Mouse (Mus musculus): ENCODE measurements around the gene Aurka. TPM values are rescaled to one million over a fixed set of nuclear protein-coding genes. Genes with fewer than 3 reads are reported as not detected.
A peak's percentile ranks its signal among the peaks of the same experiment; 100 is the strongest.

Aurka gene
- polyA plus RNA-seq (2011; ENCODE audit: insufficient read depth, insufficient read length, low replicate concordance, missing spikeins): 54.7 and 60.7 TPM in 2 replicates

DNA sequence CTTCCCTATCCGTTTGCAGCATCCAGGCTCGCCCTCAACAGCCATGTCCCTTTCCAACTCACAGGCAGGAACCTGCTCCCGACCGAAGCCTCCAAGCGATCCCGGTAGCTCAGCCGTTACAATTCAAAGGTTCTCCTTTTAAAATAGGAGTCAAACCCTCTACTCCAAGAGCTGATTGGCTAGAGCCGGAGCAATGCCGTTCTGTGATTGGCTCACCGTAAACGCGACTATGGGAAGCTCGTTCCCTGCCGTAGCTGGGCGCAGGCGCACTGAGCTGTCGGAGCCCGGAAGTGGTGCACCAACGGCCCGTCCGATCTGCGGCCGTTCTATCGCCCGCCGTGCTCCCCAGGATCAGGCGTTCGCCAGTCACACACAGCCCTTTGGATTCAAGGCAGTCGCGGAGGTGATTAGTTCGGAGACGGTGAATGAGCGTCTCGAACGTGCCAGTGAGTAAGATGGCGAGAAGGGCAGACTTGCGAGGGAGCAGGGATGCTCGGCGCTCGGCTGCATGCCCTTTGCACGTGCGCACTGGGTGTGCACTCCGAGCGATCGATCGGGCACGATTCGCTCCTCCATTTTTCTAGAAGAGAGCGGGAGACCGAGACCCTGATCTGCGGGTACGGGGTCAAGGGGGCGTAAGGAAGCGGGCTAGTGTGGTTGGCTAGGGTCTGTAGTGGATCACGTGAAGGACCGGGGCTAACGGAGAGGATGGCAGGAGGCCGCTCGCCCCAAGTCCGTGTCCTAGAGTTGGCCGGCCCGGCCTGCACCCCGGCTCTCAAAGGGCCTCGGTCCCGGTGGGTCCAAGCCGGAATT lies at the start of gene Aurka, which contains the start of gene Cstf1:
Gene Aurka (minus strand): TSS at position 125 of the 813 bp plus-strand sequence.
Gene Cstf1 (plus strand): TSS at position 271 of the 813 bp plus-strand sequence.
- Histone ChIP-seq H3K4me1 (ENCODE audit: control insufficient read depth, insufficient read depth, low read length) (no peaks in the 10 kb centered on the region; the same call in 1 of the 2 replicates), H3K4me3 (replicated peaks; ENCODE audit: control insufficient read depth, low read depth, low read length) (peak within 1 kb of the TSS; percentile 92), H3K27ac (ENCODE audit: control insufficient read depth, insufficient read depth, low read depth, low read length, poor library complexity) (peak within 1 kb of the TSS; percentile 85)
- TF ChIP-seq POLR2A (IDR thresholded peaks at IDR 0.05; ENCODE audit: borderline replicate concordance, control insufficient read depth, low read depth, low read length) (peak; percentile 64; the same call in 1 of the 2 replicates), CTCF (IDR thresholded peaks at IDR 0.05; ENCODE audit: control insufficient read depth, insufficient read depth, low read length) (peak; percentile 37; the same call in 1 of the 2 replicates)
- under 1% methylated on average over 66 of the region's 66 CpGs for WGBS

DNA sequence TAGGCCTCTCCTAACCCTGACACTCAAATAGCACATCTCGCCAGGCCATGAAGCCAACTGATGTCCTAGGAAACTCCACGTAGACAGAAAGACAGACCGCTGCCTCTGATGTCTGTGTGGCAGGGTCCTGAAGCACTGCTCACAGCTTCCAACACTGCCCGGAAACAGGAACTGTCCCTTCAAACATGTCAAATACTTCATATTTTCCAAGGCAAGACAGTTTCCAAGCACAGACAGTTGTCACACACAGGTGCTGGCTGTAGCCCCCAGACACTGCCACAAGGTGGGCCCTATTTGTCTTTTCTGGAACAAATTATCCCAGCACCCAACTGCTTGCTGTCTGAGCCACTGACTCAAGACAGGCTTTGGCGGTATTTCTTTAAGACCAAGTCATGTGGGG lies 47.9 kb upstream of the Aurka start:
- 87% methylated on average over 5 of the region's 5 CpGs for WGBS
- no peaks in the 10 kb centered on the region for H3K4me1 ChIP-seq (ENCODE audit: control insufficient read depth, insufficient read depth, low read length)

DNA sequence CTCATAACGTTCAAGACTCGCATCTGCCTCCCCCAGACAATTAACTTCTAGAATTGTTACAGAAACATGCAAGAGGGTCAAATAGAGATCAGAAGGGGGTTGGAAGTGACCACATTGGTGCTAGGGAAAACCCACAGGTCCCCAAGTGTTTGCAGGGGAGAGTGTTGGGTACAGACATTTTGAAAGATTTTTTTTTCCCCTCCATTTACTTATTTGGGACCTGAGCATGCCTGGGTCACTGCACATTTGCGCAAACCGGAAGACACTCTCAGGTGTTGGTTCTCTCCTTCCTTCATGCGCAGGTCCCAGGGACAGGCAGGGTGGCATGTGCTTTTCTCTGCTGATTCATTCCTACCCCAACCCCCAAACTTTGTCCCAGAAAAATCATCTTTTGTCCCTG lies 46.5 kb upstream of the Aurka start:
- Histone ChIP-seq H3K27ac (ENCODE audit: control insufficient read depth, insufficient read depth, low read depth, low read length, poor library complexity) (no peak overlapping the region), H3K4me3 (replicated peaks; ENCODE audit: control insufficient read depth, low read depth, low read length) (no peak overlapping the region), H3K4me1 (ENCODE audit: control insufficient read depth, insufficient read depth, low read length) (no peaks in the 10 kb centered on the region)
- WGBS: 82% methylated on average over 5 of the region's 5 CpGs
- TF ChIP-seq POLR2A (IDR thresholded peaks at IDR 0.05; ENCODE audit: borderline replicate concordance, control insufficient read depth, low read depth, low read length): no peak
- TF ChIP-seq CTCF (IDR thresholded peaks at IDR 0.05; ENCODE audit: control insufficient read depth, insufficient read depth, low read length): no peak

More for the DNA sequence above, 47.9 kb upstream of the Aurka start:
- no peak overlapping the region for H3K27ac ChIP-seq (ENCODE audit: control insufficient read depth, insufficient read depth, low read depth, low read length, poor library complexity)
- H3K4me3 ChIP-seq (replicated peaks; ENCODE audit: control insufficient read depth, low read depth, low read length): no peak overlapping the region
- TF ChIP-seq POLR2A (IDR thresholded peaks at IDR 0.05; ENCODE audit: borderline replicate concordance, control insufficient read depth, low read depth, low read length): no peak
- no peak for TF ChIP-seq CTCF (IDR thresholded peaks at IDR 0.05; ENCODE audit: control insufficient read depth, insufficient read depth, low read length)

DNA sequence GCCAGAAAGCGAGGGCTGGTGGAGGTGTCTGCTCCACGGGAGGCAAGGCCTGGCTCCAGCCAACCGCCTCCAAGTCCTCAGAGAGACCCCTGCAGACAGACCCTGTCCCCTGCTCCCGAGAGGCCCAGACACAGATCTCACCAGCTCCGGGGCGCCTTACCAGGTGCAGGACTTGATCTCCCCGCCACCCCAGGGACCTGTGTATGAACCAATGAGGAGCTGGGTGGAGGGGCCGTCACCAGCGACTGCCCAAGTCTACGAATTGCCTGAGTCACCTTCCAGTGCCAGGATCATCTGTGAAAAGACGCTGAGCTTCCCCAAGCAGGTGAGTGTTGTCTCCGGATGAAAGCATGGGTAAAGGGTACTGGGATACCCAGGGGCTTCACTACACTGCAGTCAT lies 45.9 kb upstream of the Aurka start:
- H3K4me1 ChIP-seq (ENCODE audit: control insufficient read depth, insufficient read depth, low read length): no peaks in the 10 kb centered on the region

DNA sequence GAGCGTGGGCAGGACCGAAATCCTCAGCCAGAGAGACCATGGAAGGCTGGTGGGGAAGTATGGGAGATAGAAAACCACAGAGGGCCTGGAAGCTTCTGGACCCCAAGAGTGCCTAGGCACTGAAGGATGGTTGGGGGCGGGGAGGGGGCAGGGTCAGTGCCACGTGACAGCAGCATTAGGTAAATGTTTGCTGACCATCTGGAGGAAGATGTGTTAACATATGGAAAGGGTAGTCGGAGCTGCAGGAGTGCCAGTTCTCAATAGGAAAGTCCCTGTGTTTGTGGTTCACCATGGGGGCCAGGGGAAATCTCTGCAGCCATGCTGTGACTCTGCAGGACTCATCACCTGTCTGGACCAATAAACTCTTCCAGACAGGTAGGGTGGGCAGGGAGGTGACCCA lies 43.6 kb upstream of the Aurka start:
- TF ChIP-seq POLR2A (IDR thresholded peaks at IDR 0.05; ENCODE audit: borderline replicate concordance, control insufficient read depth, low read depth, low read length) (no peak), CTCF (IDR thresholded peaks at IDR 0.05; ENCODE audit: control insufficient read depth, insufficient read depth, low read length) (no peak)
- H3K27ac ChIP-seq (ENCODE audit: control insufficient read depth, insufficient read depth, low read depth, low read length, poor library complexity): no peak overlapping the region
- H3K4me3 ChIP-seq (replicated peaks; ENCODE audit: control insufficient read depth, low read depth, low read length): no peak overlapping the region
- WGBS: 61% methylated on average over 5 of the region's 5 CpGs
- H3K4me1 ChIP-seq (ENCODE audit: control insufficient read depth, insufficient read depth, low read length): no peaks in the 10 kb centered on the region

More for the DNA sequence above, 45.9 kb upstream of the Aurka start:
- 78% methylated on average over 12 of the region's 12 CpGs for WGBS
- no peak overlapping the region for H3K4me3 ChIP-seq (replicated peaks; ENCODE audit: control insufficient read depth, low read depth, low read length)
- no peak overlapping the region for H3K27ac ChIP-seq (ENCODE audit: control insufficient read depth, insufficient read depth, low read depth, low read length, poor library complexity)
- no peak for TF ChIP-seq CTCF (IDR thresholded peaks at IDR 0.05; ENCODE audit: control insufficient read depth, insufficient read depth, low read length)
- TF ChIP-seq POLR2A (IDR thresholded peaks at IDR 0.05; ENCODE audit: borderline replicate concordance, control insufficient read depth, low read depth, low read length): no peak

GRCm38 (mm10) chr2:172413273-172413672 lies 42.9 kb upstream of the Aurka start:
- Histone ChIP-seq H3K4me1 (ENCODE audit: control insufficient read depth, insufficient read depth, low read length) (no peaks in the 10 kb centered on the region), H3K27ac (ENCODE audit: control insufficient read depth, insufficient read depth, low read depth, low read length, poor library complexity) (no peak overlapping the region; the same call in 1 of the 2 replicates), H3K4me3 (replicated peaks; ENCODE audit: control insufficient read depth, low read depth, low read length) (no peak overlapping the region)
- no peak for TF ChIP-seq POLR2A (IDR thresholded peaks at IDR 0.05; ENCODE audit: borderline replicate concordance, control insufficient read depth, low read depth, low read length)
- no peak for TF ChIP-seq CTCF (IDR thresholded peaks at IDR 0.05; ENCODE audit: control insufficient read depth, insufficient read depth, low read length)
- 54% methylated on average over 4 of the region's 4 CpGs for WGBS

GRCm38 (mm10) chr2:172412454-172412853 lies 42.1 kb upstream of the Aurka start:
- H3K27ac ChIP-seq (ENCODE audit: control insufficient read depth, insufficient read depth, low read depth, low read length, poor library complexity): no peak overlapping the region
- 6% methylated on average over 9 of the region's 9 CpGs for WGBS
- H3K4me3 ChIP-seq (replicated peaks; ENCODE audit: control insufficient read depth, low read depth, low read length): peak overlapping the region; percentile 35
- TF ChIP-seq POLR2A (IDR thresholded peaks at IDR 0.05; ENCODE audit: borderline replicate concordance, control insufficient read depth, low read depth, low read length): no peak
- H3K4me1 ChIP-seq (ENCODE audit: control insufficient read depth, insufficient read depth, low read length): no peaks in the 10 kb centered on the region

DNA sequence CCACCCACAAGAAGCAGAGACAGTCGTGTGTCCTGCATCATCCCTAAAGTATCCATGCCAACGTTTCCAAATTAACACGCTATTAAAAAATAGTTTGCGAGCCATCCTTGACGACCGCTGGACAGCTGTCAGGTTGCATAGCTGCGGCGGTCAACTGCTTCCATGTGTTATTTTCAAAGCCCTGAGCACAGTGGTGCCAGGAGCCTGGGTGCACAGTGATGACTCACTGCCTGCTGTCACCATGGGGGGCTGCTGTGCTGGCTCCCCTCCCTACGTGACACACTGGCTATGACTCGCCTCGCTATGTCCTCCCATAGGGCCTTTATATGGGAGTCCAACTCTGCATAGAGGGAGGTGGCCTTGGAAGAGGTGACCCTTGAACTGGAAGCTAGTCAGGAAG lies 40.8 kb upstream of the Aurka start:
- Histone ChIP-seq H3K27ac (ENCODE audit: control insufficient read depth, insufficient read depth, low read depth, low read length, poor library complexity) (no peak overlapping the region), H3K4me3 (replicated peaks; ENCODE audit: control insufficient read depth, low read depth, low read length) (no peak overlapping the region), H3K4me1 (ENCODE audit: control insufficient read depth, insufficient read depth, low read length) (no peaks in the 10 kb centered on the region)
- WGBS: 87% methylated on average over 11 of the region's 11 CpGs
- no peak for TF ChIP-seq CTCF (IDR thresholded peaks at IDR 0.05; ENCODE audit: control insufficient read depth, insufficient read depth, low read length)
- TF ChIP-seq POLR2A (IDR thresholded peaks at IDR 0.05; ENCODE audit: borderline replicate concordance, control insufficient read depth, low read depth, low read length): no peak
